Mouse (Mus musculus) embryo, embryonic 10.5 days (tissue): ENCODE measurements around the gene Akr1b3.

Experiments used
- DNase-seq: peaks from one replicate; pipeline ENCODE4 v3.0.0-alpha.2; 2015; ENCODE audit warnings: low spot score

The Akr1b3 gene

GRCm38 (mm10) chr6:34258546-34258945, 58.7 kb downstream of the Akr1b3 start:
- DNase-seq, result no peak
